Mouse (Mus musculus) CH12F3 (cell line): ENCODE results near the gene Cdkal1.

Experiments
- in situ Hi-C: fragments of 300-500 bp; cut with MboI; formaldehyde crosslinking; loops from 2 replicates; pipeline ENCODE4 v1.14.3; 2020; ENCODE audit warnings: low sequenced_read_pairs

Gene Cdkal1

DNA sequence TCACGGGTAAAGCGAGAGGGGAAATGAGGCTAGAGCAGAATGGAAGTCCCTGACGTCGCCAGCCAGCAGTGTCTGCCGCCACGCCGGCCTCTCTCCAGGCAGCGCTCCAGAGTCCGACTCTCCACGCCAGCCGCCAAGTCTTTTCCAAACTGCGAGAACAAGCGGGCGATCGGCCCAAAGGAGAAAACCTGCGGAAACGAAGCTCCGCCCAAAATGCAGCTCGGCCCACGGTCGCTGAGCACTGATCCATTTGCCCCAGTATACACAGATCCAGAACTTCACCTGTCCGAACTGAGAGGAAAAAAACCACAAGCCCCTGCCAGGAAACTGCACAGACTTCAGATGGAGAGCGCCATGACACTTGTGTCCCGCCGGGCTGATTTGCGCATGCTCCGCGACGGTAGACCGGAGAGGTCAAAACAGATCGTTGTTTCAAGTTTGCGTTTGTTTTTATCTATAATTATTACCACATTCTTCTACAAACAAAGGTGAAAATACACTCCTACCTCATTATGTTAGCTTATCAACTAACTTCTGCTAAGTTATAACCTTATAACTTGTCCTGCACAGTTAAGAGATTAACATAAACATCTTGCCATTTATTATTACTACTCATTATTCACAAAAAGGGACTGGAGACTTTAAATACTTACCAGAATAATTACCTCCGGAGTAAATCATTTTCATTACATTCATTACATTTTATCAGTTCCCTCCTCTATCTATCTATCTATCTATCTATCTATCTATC is at the start of gene Cdkal1:
TSS of gene Cdkal1 (minus strand) at position 394 of the 751 bp plus-strand sequence.
- in situ Hi-C loops: loop anchor here (25.0 kb wide), 1 partner anchor 407 kb away; no protein-coding TSS in a partner anchor

DNA sequence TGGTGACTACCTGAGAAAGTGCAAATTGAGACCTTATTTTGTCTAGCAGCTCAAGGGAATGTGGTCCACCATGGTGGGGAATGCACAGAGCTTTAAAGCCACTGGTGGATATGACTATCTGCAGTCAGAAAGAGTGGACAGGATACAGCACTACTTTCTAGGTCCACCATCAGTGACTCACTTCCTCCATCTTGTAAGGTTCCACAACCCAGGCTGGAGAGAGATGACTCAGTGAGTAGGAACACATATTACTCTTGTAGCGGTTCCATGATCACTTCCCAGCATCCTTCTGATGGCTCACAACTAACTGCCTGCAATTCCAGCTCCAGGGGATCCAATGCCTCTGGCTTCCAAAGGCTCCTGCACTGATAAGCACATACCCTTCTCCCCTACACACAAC is 47.9 kb upstream of the Cdkal1 start:
- in situ Hi-C loops: no loop called here

DNA sequence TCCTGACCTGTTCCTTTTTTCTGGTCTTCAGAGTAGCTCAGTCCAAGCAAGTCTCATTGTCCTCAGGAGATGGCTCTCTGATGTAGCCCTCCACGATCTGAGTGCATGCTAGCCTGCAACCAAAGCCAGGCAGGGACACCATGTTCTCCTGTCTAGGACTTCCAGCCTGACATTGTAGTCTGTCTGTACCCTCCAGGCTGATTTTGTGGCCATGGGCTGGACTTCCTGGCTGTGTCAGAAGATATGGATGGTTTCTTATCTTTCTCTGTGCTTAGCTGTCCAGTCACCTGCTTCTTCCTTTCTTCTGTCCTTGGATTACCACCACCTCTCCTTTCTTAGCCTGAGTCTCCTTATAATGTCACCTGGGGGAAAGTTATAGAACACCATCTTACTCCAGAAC is 47.2 kb upstream of the Cdkal1 start:
- in situ Hi-C loops: no loop called here

DNA sequence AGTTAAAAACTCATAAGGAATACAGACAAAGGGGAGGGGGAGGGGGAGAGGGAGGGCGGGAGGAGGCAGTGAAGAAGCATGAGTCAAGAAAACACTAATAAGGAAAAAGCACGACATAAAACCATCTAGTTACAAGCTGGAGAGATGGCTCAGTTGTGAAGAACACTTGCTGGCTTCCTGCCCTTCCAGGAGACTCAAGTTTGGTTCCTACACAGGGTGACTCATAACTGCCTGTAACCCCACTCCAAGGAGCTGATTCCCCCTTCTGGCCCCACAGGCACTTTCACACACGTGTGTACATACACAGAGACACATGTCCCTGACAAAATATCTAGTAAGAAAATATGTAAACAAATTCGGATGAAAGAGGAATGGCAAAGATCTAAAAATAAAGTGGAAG is 46.2 kb upstream of the Cdkal1 start:
- in situ Hi-C loops: no loop called here

DNA sequence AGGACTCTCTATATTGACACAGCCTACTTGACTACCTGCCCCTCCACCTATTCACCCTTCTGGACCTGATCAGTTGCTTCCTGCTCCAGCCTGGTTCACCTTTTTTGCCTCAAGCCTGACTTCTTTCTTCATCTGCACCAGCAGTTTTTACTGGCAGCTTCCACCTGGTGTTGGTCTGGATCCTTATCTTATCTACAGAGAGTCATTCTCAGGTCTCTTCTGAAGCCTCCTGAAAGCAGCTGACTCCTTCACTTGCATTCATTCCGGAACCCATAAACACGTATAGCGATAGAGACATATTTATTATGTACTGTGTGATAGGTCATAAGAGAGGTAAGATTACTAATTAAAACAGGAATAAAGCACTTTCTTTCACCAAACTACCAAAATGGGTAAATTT is 11.3 kb upstream of the Cdkal1 start:
- in situ Hi-C loops: loop anchor here (25.0 kb wide), 1 partner anchor 396 kb away; no protein-coding TSS in a partner anchor

DNA sequence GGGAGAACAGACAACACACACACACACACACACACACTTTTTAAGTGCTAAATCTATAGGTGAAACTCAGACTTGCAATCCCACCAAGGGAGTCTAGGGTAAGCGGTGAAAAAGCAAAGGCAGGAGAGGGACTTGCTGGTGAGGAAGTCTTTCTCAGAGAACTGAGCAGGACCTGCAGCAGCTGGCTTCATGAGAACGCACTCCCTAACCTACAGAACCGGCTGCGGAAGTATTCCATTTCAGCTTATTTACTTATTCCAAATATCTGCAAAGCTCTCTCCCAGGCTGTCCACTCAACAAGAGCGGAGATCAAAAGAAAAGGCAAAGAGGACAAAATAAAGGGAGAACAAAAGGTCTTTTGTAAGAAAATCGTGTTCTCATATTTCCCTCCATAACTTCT is 8.9 kb upstream of the Cdkal1 start:
- in situ Hi-C loops: loop anchor here (25.0 kb wide), 1 partner anchor 398 kb away; no protein-coding TSS in a partner anchor

DNA sequence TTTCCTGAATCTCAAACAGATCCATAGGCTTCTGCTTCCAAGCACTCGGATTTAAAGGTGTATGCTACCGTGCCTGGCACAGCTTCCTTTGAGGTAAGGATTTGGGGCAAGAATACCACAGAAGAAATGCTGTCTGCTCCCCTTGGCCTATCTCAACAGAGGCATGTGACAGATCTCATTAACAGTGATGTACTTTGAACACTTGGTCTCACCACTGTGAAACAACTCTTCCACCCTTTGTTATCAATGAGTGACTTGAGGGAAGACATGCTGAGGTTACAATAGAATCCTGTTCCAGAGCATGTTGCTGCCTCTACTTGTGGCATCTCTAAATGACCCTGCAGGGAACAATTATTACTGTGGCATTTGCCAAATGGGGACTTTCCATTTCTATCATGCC is 4.6 kb upstream of the Cdkal1 start:
- in situ Hi-C loops: loop anchor here (25.0 kb wide), 1 partner anchor 402 kb away; no protein-coding TSS in a partner anchor

DNA sequence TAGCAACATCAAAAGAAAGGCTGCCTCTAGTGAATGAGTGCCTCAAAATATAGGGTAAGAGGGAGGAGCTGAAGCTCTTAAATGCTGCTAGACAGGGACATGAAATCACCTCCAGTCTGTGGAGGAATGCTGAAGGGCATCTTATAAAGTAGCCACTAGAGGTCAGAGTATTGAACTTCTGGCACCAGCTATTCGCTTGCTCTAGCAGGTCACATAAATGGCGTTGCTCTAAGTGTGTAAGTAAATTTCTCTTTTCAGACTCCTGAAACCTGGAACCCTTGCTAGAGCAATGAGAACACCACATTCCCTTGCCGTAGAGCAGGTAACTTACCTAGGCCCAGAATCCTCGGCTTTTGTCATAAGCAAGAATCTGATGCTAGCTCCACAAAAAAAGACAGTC is 2.0 kb upstream of the Cdkal1 start:
- in situ Hi-C loops: loop anchor here (25.0 kb wide), 1 partner anchor 405 kb away; no protein-coding TSS in a partner anchor

DNA sequence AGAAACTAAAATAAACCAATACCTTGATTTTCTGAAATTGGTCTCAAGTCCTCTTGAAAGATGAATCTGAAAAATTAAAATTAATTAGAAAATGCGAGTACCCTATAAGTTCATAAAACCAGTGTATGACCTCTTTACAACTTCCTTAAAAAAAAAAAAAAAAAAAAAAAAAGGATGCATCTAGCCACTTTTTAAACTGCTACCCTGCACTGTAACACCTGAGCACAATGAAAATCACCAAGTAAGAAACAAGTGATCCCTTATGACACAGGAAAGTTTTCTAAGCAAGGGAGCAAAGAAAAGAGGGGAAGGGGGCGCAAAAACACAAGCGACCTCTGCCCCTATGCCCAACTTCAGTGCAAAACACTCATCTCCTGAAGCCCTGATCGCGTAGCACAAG is 598 bp downstream of the Cdkal1 start:
- in situ Hi-C loops: loop anchor here (5.0 to 25.0 kb wide), 2 partner anchors 227 to 407 kb away; no protein-coding TSS in a partner anchor

DNA sequence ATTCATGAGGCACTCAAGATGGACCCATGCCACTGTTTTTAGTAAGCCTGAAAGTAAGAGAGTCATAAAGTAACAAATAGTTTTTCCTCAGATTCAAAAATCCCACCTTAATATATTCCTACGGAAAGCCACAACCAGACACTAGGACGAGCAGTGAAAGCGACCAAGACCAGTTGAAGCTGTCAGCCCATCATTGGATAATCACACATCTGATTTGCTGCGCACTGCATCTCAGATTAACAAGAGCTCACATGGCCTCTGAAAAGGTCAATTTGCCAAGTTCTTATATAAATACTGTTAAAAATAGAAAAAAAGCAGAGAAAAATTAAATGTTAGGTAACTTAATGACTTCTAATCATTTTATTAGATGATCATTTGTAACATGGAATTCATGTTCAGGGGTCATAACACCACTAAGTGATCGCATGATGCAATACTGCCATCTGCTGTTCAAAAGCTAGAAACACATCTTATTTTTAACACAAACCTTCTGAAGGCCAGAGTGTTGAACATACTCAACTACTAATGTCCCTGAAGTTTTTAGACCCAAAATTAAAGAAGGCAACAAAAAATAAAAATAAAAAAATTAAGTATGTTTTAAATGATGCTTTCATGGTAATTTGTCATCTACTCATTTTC is 16.9 kb downstream of the Cdkal1 start:
- in situ Hi-C loops: loop anchor here (10.0 to 25.0 kb wide), 2 partner anchors 234 to 876 kb away; partner anchors contain the start of gene Sox4

DNA sequence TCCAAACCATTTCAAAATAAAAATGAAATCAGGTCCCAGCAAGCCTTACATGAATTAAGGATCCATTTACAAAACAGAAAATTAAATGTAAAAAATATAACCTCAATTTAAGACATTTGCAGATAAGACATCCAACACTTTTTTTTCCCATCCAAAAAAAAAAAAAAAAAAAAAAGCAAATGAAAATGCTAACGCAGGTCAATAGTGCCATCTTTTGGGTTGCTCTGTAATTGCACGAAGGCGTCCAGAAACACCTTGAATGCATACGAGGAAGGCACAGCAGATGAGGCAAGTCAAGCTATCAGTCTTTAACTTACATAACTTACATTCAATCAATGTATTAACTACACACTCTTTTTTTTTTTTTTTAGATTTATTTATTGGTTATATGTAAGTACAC is 20.3 kb downstream of the Cdkal1 start:
- in situ Hi-C loops: loop anchor here (10.0 to 25.0 kb wide), 2 partner anchors 230 to 873 kb away; partner anchors contain the start of gene Sox4

DNA sequence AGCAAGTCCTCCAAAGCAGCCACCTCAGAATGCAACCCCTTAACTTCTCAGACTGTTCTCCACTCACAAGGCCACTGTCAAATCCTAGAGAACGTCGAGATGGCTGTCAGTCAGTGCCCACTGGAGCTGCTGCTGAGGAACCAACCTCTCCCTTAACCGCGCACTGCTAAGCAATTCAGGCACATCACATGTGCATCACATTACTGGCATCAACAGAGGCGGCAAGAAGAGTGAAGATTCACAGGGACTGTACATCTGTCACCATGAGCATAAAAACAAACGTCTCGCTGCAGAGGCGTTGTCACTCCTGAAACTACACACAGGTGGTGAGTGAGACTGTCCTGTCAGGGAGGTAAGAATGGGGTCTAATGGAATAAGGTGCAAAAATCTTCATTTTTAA is 21.7 kb downstream of the Cdkal1 start:
- in situ Hi-C loops: loop anchor here (10.0 to 25.0 kb wide), 2 partner anchors 229 to 871 kb away; partner anchors contain the start of gene Sox4

DNA sequence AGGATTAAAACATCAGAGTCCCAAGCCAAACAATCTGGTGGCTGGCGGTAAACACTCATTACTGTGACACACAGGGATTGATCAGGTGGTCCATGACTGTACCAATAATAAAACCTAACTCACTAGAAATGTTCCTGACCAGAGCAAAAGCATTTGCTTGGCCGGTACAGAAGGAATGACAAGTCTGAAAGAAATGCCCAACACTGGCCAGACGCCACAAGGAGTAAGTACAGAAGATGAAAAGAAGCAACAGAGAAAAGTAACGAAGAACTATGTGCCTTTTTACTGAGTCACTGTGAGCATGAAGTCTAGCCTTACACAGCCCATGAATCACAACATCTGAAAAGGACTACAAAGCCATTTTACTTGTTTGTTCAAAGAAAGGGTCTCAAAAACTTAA is 24.3 kb downstream of the Cdkal1 start:
- in situ Hi-C loops: loop anchor here (10.0 to 25.0 kb wide), 2 partner anchors 226 to 869 kb away; partner anchors contain the start of gene Sox4

DNA sequence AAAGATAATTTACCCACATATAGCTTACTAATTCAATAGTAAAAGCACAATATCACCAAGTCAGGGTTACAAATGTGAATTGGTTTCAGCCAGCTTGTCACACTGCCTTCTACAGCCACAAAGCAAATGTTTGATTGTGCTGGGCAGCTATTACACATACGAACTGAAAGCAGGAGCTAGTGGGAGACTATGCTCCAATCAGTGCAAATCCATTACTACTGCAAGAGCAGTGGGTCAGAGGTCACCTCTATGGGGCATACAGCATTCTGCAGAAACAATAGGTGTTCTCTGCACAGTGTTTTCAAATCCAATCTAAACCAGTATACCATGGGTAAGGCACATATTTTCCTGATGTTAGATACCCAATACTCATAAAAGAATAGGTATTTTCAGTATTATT is 27.4 kb downstream of the Cdkal1 start:
- in situ Hi-C loops: loop anchor here (25.0 kb wide), 1 partner anchor 866 kb away; the partner anchor contains the start of gene Sox4

DNA sequence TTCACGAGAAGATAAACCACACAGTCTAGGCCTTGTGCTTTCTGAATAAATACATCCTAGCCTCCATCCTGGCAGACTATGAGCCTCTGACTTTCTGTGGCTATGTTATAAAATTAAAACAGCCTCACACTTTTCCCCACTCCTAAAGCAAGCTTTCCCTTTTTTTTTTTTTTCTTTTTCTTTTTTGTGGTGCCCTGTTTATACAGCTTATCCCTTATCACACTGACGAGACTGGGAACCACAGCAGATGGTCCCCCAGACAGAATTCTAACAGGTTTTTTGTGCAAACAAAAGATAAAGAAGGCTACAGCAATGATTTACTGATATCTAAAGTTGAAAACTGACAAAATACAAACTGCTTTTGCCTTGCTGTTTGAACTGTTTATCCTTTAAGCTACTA is 29.0 kb downstream of the Cdkal1 start:
- in situ Hi-C loops: loop anchor here (25.0 kb wide), 1 partner anchor 864 kb away; the partner anchor contains the start of gene Sox4

DNA sequence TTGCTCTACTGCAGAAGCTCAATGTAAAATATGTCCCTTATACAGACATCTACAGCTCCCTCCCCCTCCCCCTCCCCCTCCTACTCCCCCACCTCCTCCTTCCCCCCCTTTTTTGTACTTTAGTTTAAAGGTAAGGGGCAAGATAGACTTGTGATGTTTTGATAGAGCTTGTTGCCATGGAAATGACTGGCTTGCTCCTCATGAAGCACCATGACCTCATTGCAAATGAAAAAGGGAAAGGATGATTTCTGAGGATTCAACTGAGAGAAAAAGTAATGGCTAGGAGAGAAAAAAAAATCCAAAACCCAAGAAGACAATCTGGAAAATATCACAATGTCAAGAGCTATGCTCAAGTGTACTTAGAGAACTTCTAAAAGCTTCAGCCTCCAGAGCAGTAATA is 29.4 kb downstream of the Cdkal1 start:
- in situ Hi-C loops: loop anchor here (25.0 kb wide), 1 partner anchor 864 kb away; the partner anchor contains the start of gene Sox4

DNA sequence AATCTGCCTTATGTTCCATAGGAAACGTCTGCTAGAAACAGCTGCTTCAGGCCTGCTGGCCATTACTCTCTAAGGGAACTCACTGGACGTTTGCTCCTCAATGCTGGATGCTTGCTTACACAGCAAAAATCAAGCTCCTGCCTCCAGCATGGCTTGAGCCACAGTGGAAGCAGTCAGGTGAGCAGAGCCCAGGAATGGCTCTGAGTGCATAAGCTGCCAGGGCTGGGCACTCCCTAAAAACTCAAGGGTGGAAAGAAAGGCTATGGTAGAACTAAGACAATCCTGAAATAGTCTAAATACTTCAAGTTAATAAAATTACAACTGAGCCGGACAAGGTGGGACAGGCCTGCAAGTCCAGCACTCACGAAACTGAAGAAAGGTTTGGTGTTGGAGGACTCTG is 30.7 kb downstream of the Cdkal1 start:
- in situ Hi-C loops: loop anchor here (25.0 kb wide), 1 partner anchor 862 kb away; the partner anchor contains the start of gene Sox4

DNA sequence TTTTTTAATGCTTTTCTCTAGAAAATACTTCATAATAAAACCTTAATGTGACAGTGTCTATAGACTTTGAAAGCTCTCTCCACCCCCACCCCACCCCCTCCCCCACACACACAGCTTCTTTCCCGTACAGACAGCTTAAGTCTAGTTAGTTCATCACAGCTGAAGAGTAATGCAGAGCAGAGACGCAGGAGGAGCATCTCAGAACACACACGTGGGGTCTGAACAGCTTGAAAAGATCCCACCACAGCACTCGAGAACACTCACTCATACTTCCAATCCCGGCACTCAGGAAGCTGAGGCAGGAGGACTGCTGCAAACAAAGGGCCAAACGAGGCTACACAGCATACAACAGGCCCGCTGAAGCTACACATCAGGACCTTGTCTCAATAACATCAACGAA is 31.1 kb downstream of the Cdkal1 start:
- in situ Hi-C loops: no loop called here

DNA sequence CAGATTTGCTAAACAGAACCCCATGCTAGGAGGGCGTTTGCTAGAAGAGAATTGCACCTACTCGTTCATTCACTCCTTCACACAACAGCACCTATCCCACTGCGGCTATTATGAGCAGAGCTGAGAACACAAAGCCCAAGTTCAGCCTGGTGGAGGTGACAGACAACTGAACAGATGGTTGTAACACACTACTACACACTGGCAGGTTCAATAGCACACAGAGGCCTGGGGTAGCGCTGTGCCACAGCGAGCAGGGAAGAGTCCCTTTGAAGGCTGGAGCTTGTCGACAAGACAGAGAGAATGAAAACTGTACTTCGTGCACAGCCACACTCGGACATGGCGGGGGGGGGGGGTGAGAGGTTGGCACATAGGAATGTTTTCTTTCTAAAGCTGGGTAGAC is 31.6 kb downstream of the Cdkal1 start:
- in situ Hi-C loops: no loop called here

DNA sequence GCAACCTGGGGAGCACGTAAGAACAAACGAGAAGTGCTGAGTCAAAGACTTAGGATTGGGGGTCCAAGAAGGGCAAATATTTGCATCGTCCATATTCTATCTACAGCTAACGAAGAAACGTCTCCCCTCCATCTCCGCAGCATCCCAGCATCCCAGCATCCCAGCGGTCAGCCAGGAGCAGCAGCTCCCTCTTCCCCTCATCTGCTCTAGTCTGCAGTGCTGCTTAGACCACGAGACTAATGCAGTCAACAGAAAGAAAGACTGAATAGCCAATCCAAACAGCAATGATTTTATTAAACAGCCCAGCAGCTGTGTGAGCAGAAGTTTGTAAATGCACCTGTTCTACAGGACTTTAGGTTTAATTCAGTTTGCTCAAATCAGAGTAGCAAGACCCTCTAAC is 32.0 kb downstream of the Cdkal1 start:
- in situ Hi-C loops: no loop called here

DNA sequence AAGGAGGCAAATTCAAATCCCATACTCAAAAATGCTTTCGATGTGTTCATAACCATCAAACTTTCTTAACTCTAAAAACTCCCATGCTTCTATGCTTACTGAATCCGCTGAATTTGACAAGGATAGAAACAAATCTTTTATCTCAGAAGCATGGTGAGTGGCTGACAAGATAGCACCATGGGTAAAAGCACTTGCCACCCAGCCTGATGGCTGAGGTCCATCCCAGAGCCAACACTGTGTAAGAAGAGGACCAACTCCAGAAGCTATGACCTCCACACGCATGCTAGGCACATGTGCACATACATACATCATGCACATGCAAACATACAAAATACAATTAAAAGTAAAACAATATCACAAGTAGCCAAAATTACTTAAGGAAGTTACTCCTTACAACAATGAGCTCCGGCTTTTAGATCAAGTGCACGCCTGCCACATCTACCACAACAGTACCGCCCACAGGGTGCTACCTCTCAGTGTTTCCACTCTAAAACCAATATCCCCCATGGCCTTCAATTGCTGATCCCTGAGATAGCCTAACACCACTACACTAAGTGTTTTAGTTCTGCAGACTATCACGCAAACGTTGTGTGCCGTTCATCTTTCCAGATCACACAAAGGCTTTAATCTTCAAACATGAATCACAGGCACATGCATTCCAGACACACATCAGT is 35.4 kb downstream of the Cdkal1 start:
- in situ Hi-C loops: no loop called here
